Mouse (Mus musculus) heart, postnatal 0 days (tissue): ENCODE measurements around the gene Anks1. TPM values are rescaled to one million over a fixed set of nuclear protein-coding genes. Genes with fewer than 3 reads are reported as not detected.
A peak's percentile ranks its signal among the peaks of the same experiment; 100 is the strongest.

ENCODE experiments used
- ATAC-seq: fragments of 200-750 bp; cut with Nextera tagmentation; 2 replicates; pipeline ENCODE4 v1.8.0; 2017; ENCODE audit warnings: low read depth, moderate number of reproducible peaks, moderate library complexity; ENCODE audit not compliant: insufficient read depth
- DNase-seq: peaks from one replicate; pipeline ENCODE4 v3.0.0-alpha.2; 2016; ENCODE audit warnings: low spot score
- H3K27ac ChIP-seq: fragments of 300-500 bp; sonication (generic); 2 replicates; pipeline ENCODE4 v1.5.1; 2014; ENCODE audit warnings: low read depth, mild to moderate bottlenecking
- H3K27me3 ChIP-seq: fragments of 300-500 bp; sonication (generic); 2 replicates; pipeline ENCODE4 v1.6.1; 2014; ENCODE audit warnings: low read length, mixed read lengths; ENCODE audit not compliant: control insufficient read depth, insufficient read depth
- H3K36me3 ChIP-seq: fragments of 300-500 bp; sonication (generic); replicated peaks from 2 replicates; pipeline ENCODE4 v1.6.1; 2014; ENCODE audit warnings: low read length, mixed read lengths; ENCODE audit not compliant: control insufficient read depth, insufficient read depth
- H3K4me1 ChIP-seq: fragments of 300-500 bp; sonication (generic); 2 replicates; pipeline ENCODE4 v1.6.1; 2014; ENCODE audit warnings: antibody characterized with exemption; ENCODE audit not compliant: control insufficient read depth, insufficient read depth
- H3K4me2 ChIP-seq: fragments of 300-500 bp; sonication (generic); 2 replicates; pipeline ENCODE4 v1.6.1; 2014; ENCODE audit warnings: low read depth, mild to moderate bottlenecking, low read length, moderate library complexity
- H3K4me3 ChIP-seq: fragments of 300-500 bp; sonication (generic); 2 replicates; pipeline ENCODE4 v1.5.1; 2014; ENCODE audit warnings: low read depth, low read length
- H3K9ac ChIP-seq: fragments of 300-500 bp; sonication (generic); replicated peaks from 2 replicates; pipeline ENCODE4 v1.6.1; 2014; ENCODE audit warnings: low read depth, low read length, mixed read lengths
- H3K9me3 ChIP-seq: fragments of 300-500 bp; sonication (generic); replicated peaks from 2 replicates; pipeline ENCODE4 v1.6.1; 2016; ENCODE audit warnings: low read length; ENCODE audit not compliant: control insufficient read depth
- CTCF ChIP-seq: IDR thresholded peaks from 2 replicates; pipeline ENCODE4 v1.5.1; 2016; ENCODE audit warnings: antibody characterized with exemption, control low read depth, low read depth
- EP300 ChIP-seq: IDR thresholded peaks from 2 replicates; pipeline ENCODE4 v1.6.1; 2016; ENCODE audit warnings: antibody characterized with exemption, low read depth
- WGBS: fragments of 180-500 bp; shearing (Covaris S2); extraction: QIAGEN DNeasy Blood & Tissue Kit; methylation state at CpG from one replicate; pipeline ENCODE4 v1.1.7; 2014; 5-methylcytosine and 5-hydroxymethylcytosine counted together
- polyA plus RNA-seq: library from polyadenylated mRNA; unstranded; fragments of >200 nt; fragmentation: Nextera tagmentation; extraction: Ambion mirVana; gene quantifications from 2 replicates; pipeline ENCODE4 v1.2.1, GENCODE M21; 2015
- total RNA-seq: library from RNA; depleted of rRNA; stranded (reverse); fragments of >200 nt; gene quantifications from 2 replicates; pipeline ENCODE4 v1.2.3, GENCODE M21; 2014; ENCODE audit warnings: low replicate concordance

The Anks1 gene
- total and polyA plus RNA-seq, 2 experiments from 2014 or later, result 11.0 to 55.4 TPM

DNA sequence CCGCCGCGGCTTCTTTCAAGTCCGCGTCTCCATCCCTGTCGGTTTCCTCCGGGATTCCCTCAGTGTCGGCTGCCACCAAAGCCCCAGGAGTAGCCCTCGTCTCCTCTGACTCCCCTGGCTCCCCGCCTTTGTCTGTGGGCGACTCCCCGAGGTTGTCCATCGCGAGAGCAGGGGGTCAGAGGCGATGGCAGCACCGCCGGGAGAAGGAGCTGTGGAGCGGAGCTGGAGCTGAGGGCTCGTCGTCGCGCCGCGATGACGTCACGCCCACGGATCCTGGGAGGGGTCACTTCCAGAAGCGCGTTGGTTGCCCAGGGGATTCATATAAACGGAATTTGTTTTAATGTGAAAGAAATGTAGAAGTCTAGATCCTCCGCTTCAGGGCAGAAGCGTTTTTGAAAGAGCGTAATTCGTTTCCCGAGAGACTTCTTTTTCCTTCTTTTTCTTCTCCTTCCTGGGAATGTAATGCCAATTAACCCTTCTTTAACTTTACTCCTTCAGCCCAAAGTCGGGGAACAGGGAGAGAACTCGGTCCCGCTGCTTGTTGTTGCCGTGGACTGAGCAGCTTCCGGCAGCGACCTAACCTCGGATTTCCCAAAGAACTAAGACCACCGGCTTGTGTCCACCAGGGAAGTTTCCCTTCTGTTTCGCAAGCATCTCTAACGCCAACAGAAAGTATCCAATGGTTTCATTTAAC, 1.4 kb upstream of the Anks1 start:
- Histone ChIP-seq H3K4me2 (peak overlapping the region; percentile 99), H3K9ac (peak overlapping the region; percentile 89), H3K27ac (peak overlapping the region; percentile 90), H3K27me3 (no peaks in the 10 kb centered on the region), H3K9me3 (no peaks in the 10 kb centered on the region), H3K36me3 (peaks cover 22% of the 10 kb centered on the region), H3K4me1 (peaks cover 21% of the 10 kb centered on the region), H3K4me3 (peak overlapping the region; percentile 95)
- peak; percentile 87 for DNase-seq
- ATAC-seq, result peak; percentile 65
- TF ChIP-seq EP300, result 0 out of 2 replicates have a peak, but pooled peaks have one; percentile 58
- TF ChIP-seq CTCF, result peak; percentile 44
- WGBS, result under 1% methylated on average over 45 of the region's 45 CpGs

- Histone ChIP-seq H3K9ac (peak overlapping the region; percentile 89), H3K9me3 (no peaks in the 10 kb centered on the region), H3K36me3 (peaks cover 19% of the 10 kb centered on the region), H3K4me1 (peaks cover 21% of the 10 kb centered on the region), H3K4me2 (peak overlapping the region; percentile 99), H3K4me3 (peak overlapping the region; percentile 95), H3K27ac (peak overlapping the region; percentile 90), H3K27me3 (no peaks in the 10 kb centered on the region)
- WGBS, result 0% methylated on average over 11 of the region's 12 CpGs
- TF ChIP-seq EP300 (no peak), CTCF (no peak; the same call in none of the 2 replicates)
- peak; percentile 71 for DNase-seq
- peak; percentile 62; the same call in 1 of the 2 replicates for ATAC-seq
These were observed 759 bp upstream of the Anks1 start for GRCm38 (mm10) chr17:27908206-27908887.

GRCm38 (mm10) chr17:27909622-27910500, 755 bp downstream of the Anks1 start, which contains the start of gene Taf11:
TSS of gene Taf11 (minus strand) at chr17:27909844.
- peak; percentile 34 for DNase-seq
- H3K27ac ChIP-seq, result peak within 1 kb of the TSS; percentile 90
- peaks cover 12% of the 10 kb centered on the region for H3K36me3 ChIP-seq
- H3K27me3 ChIP-seq, result no peaks in the 10 kb centered on the region
- WGBS, result 2% methylated on average over 52 of the region's 53 CpGs
- no peaks in the 10 kb centered on the region for H3K9me3 ChIP-seq
- peaks cover 21% of the 10 kb centered on the region for H3K4me1 ChIP-seq
- ATAC-seq, result peak; percentile 47
- H3K9ac ChIP-seq, result peak within 1 kb of the TSS; percentile 79
- H3K4me2 ChIP-seq, result peak within 1 kb of the TSS; percentile 99
- TF ChIP-seq EP300, result no peak
- TF ChIP-seq CTCF, result no peak
- peak within 1 kb of the TSS; percentile 95 for H3K4me3 ChIP-seq

GRCm38 (mm10) chr17:27911371-27911770, 2.3 kb downstream of the Anks1 start:
- 89% methylated on average over 7 of the region's 7 CpGs for WGBS
- no peak overlapping the region for H3K4me3 ChIP-seq
- no peak for TF ChIP-seq EP300
- no peak for TF ChIP-seq CTCF
- no peak overlapping the region for H3K9ac ChIP-seq
- H3K4me2 ChIP-seq, result no peak overlapping the region
- peaks cover 21% of the 10 kb centered on the region for H3K4me1 ChIP-seq
- DNase-seq (no peak), ATAC-seq (no peak)
- H3K9me3 ChIP-seq, result no peaks in the 10 kb centered on the region
- no peak overlapping the region for H3K27ac ChIP-seq
- H3K36me3 ChIP-seq, result peaks cover 7% of the 10 kb centered on the region; the same call in 1 of the 2 replicates
- no peaks in the 10 kb centered on the region for H3K27me3 ChIP-seq

DNA sequence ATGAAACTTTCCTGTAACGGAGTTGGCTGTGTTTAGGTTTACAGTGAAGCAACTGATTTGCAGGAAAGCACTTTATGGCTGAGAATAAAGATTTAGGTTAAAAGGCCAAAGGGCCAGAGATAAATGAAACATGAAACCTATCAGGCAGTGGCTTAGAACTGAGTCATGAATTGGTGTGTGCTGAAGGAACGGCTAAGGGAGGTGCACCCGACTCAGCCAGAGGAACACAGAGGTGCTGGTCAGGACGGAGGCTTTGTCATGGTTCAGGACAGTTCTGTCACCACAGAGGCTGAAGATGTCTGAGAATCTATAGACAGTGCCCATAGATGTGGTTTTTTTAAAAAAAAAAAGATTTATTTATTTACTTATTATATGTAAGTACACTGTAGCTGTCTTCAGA, 5.6 kb downstream of the Anks1 start:
- Histone ChIP-seq H3K4me3 (no peak overlapping the region), H3K9me3 (no peaks in the 10 kb centered on the region), H3K9ac (no peak overlapping the region), H3K27ac (no peak overlapping the region), H3K27me3 (no peaks in the 10 kb centered on the region), H3K4me2 (no peak overlapping the region), H3K36me3 (peaks cover 7% of the 10 kb centered on the region; the same call in 1 of the 2 replicates), H3K4me1 (peaks cover 7% of the 10 kb centered on the region; the same call in 1 of the 2 replicates)
- ATAC-seq (no peak), DNase-seq (no peak)
- WGBS, result 89% methylated on average over 4 of the region's 4 CpGs
- no peak for TF ChIP-seq EP300
- TF ChIP-seq CTCF, result no peak
